Mouse (Mus musculus) liver, postnatal 0 days (tissue): ENCODE results near the gene Cherp.

Source experiments
- CTCF ChIP-seq: sonication (generic); IDR thresholded peaks from 2 replicates; pipeline ENCODE4 v1.5.1; 2016; ENCODE audit warnings: antibody characterized with exemption, low read depth
- EP300 ChIP-seq: IDR thresholded peaks from 2 replicates; pipeline ENCODE4 v1.6.1; 2016; ENCODE audit warnings: antibody characterized with exemption, low read depth, mild to moderate bottlenecking

GRCm38 (mm10) chr8:72443338-72443993 lies 31.6 kb downstream of the Cherp start, which contains the start of the genes Calr3 and 1700030K09Rik:
- TF ChIP-seq CTCF (no peak), EP300 (no peak)
